Mouse (Mus musculus): ENCODE measurements around the gene Gnptab.

- TF ChIP-seq POLR2A (IDR thresholded peaks at IDR 0.05; ENCODE audit: extremely low read depth, insufficient read depth, low read length) = no peak
- TF ChIP-seq CTCF (IDR thresholded peaks at IDR 0.05; ENCODE audit: low read depth, low read length) = no peak
These were observed 24.1 kb downstream of the Gnptab start for GRCm38 (mm10) chr10:88403021-88403420.
